Mouse (Mus musculus) kidney, adult 9 months (tissue): Measurements from ENCODE around the gene Tenm2.

ENCODE experiments used
- DNase-seq: peaks from one replicate; pipeline ENCODE4 v3.0.0; 2022

The Tenm2 gene

DNA sequence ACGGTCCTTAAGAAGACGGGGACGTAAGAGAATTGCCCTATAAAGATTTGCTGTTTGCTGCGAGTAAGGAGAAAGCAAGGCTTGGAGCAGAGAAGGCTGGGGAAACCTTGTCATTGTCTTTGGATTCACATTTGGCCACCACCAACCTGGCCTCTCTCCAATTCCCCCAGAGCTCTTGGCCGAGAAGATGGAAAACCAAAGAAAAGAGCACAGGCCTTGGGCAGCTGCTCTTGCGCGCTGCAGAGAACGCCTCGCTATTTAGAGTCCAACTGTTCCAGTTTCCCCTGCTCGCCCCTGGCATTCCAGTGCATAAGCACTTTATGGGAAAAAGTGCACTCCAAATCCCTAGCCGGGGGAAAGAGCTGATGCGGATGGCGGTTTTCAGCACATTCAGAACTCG lies 1139.5 kb downstream of the Tenm2 start:
- no peak for DNase-seq

DNA sequence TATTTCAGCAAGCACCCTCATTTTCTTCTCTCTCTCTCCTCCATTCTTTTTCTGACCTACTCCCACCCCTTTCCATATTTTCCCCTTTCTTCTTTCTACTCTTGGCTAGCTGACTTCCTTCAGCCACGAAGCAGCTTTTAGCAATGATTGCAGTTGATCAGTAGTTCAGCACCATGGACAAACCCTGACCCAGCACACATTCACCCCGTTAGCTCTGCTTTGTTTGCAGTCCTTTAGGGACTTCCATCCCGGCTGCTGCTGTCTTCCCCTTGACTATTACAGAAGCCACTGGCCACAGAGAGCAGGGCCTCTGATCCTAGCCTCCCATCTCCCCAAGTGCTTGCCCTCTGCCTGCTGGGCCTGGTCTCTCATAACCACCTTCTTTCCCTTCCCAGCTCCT lies 1145.6 kb downstream of the Tenm2 start:
- DNase-seq, result no peak

DNA sequence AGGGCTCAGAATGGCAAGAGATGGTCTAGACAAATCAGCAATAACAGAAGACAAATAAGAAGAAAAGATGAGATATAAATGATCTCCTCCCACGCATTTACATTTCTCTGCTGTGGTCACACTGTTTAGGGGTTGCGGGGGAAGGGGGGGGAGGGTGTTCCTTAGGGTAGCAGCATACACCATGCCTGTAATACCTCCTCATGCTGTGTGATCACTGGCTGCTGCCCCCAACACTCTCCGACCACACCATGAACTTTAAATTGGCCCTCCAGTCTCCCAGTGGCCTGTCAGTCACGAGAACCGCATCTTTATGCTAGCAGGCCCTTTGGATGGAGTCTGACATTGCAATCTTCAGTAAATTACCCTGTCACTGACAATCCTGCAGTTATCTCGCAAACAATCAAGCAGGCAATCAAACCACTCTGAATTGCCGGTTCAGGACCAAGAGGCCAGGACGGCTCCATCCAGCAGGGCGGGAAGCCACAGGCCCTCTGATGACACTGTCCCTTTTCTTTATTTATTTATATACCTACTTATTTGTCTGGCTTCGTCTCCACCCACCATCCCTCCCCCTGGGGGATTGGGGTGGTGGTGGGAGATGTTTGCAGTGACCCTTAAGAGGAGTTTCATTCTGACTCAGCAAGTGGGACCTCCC lies 1154.2 kb downstream of the Tenm2 start:
- no peak for DNase-seq

DNA sequence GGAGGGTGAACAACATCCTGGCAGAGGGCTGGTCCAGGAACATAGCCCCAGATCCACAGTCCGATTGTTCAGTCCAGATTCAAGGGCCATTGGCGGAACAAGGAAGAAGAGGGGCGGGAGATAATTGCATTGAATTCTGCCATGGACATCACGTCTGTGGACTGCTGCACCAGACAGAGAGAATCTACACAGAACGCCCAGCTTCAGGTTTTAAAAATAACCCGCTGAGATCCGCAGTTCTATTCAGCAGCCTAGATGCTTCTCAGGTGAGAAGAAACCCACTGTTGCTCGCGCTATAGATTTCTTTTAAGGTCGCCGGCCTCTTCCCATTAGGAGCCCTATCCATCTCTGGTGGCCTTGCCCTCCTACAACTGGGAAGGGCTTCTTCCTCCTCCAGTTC lies 1155.0 kb downstream of the Tenm2 start:
- DNase-seq, result no peak

DNA sequence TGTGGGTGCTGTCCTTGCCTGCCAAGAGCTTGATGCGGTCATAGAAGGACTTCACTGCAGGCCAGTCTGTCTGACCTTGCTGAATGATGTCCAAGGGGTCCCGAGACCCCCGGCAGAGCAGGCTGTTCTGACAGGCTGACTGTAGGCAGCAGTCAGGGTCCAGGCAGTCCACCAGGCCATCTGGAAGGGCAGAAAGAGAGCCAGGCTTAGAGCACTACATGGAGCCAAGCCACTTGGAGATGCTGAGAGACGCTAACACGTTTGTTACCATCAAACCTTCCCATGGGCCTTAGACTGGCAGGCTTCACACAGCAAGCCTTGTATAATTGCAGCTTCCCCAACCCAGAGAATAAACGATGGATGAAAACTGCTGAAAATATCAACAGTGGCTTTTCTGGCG lies 1157.4 kb downstream of the Tenm2 start:
- no peak for DNase-seq

DNA sequence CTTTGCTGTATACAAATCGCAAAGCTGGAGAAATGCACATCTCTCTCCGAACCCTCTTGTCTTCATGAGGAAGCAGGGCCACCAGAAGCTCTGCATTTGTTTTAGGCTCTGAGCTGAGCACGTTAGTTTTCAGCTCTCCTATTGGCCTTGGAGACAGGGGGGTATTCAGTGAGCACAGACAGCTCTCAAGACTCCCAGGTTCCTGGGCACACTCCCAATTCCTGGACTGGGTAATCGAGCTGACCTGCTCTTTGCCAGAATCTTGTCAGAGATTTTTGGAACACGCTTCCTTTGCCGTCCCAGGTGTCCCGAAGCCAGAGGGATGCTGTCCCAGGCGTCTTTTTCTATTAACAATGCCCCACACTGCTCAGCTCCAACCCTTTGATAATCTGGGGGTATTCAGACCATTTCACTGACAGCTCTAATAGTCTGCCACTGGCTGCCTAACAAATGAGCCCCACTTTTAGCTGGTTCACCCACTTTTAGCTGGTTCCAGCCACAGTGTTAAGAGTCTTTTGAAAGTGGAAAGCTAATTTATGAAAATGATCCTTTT lies 1161.7 kb downstream of the Tenm2 start:
- no peak for DNase-seq

DNA sequence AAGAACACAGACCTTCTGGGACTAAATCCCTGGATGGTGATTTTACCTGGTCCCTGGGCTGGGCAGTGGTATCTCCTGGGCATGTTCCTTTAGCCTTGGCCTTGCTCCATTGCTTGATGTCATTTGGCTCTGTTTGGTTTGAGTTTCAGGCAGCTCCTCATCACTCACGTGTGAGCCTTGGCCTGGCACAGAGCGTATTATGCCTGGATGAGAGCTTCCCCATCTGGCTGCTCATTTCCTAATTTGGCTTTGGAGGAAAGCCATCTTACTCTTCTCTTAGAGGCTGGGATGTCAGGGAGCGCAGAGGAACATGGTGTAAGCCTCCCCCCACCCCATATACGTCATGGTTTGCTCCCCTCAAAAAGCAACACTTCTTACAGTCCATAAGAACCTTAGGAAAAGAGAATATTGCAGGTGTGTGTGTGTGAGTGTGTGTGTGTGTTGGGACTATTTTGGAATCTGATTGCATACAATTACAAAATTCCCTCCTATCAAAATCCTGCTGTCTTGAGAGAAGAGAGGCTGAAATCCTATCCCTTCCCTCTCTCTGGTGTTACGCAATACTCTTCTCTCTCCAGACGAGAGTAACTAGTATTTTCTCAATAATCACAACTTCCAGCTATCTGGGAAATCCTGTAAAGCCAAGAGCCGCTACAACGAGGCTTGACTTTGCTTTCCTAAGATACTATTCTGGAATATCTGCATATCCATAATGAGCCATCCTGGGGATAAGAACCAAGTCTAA lies 1162.5 kb downstream of the Tenm2 start:
- DNase-seq, result no peak

DNA sequence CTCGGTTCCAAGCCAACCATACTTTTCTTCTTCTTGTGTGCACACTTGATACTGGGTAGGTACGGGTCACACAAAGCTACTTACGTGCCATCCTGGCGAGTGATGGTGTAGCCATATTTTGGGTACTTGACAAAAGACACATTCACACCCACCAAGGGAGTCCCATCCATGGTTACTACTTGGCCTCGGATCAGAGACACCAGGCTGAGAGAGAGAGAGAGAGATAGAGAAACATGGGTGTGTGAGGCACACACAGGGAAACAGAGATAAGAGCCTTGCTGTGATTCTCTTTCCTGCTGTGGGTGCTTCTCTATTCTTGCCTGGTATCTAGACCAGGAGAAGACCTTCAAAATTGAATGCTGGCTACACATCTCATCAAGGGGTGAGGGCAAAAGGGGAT lies 1163.1 kb downstream of the Tenm2 start:
- no peak for DNase-seq

DNA sequence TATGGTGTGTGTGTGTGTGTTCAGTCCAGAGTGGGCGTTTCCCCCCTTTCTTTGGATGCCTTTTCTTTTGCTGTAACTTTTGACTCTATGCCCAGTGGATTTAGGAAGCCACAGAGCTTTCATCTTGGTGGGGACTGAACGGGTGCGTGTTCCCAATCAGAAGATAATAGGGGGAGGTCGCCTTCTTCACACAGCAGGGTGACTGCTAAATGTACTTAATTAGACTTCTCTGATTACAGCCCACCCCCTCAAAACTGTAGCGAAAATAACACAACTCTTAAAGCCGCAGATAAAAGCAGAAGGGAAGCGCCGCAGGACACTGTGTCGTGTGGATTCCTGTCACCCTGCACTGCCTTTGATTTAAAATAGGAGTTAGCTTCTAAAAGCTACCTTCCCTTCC lies 1163.7 kb downstream of the Tenm2 start:
- no peak for DNase-seq

DNA sequence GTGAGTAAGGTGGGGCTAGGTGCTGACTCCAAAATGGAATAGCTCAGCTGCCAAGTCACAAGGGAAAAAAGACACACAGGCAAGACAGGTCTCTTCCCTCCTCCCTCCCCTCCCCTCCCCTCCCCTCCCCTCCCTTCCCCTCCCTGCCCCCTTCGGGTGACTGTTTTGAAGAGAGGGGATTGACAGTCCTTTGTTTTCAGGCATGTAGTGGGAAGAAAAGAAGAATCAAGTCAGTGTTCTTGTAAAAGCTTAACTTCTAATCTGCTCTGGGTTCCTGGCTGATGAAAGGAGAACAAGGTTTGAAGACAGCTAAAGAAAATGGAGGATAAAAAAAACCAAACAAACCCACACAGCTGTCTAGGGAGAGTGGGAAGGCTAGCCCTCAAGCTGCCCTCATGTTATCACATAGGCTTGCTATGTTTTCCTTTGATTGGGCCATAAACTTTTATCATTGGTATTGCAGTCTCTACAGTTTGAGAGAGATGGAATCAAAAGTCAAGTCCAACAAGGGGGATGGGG lies 1176.4 kb downstream of the Tenm2 start:
- DNase-seq, result no peak

DNA sequence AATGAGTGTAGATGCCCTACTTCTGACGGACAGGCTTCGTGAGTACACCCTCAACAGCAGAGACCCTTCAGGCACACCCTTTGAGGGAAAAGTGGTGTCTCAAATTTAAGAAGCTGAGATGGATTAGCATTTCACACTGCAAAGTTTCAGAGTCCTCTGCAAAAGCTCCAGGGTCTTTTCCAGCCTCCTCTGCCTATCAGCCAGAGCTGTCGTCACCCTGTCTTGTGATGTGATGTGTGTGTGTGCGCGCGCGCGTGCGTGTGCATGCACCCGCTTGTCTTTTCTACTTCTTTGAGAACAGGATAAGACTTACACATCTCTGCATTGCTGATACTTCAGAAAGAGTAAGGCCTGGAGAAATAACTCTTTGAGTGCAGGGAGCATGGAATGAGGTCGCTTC lies 1179.2 kb downstream of the Tenm2 start:
- no peak for DNase-seq

DNA sequence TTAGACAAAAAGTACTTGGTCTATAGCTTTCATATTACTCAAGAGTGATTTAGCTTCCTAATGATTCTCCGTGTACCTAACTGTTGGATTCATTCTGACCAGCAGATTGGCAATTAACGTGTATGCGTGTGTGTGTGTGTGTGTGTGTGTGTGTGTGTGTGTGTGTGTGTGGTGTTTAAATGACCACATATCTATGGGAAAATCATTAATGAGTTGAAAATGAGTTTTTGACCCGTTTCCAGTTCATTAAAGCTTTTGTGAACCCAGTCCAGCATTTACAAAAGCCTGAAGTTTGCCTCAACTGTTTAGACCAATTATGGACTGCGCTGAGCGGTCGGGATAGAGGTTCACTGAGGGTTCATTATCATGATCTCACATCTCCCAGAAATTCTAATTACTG lies 1181.4 kb downstream of the Tenm2 start:
- DNase-seq, result no peak

DNA sequence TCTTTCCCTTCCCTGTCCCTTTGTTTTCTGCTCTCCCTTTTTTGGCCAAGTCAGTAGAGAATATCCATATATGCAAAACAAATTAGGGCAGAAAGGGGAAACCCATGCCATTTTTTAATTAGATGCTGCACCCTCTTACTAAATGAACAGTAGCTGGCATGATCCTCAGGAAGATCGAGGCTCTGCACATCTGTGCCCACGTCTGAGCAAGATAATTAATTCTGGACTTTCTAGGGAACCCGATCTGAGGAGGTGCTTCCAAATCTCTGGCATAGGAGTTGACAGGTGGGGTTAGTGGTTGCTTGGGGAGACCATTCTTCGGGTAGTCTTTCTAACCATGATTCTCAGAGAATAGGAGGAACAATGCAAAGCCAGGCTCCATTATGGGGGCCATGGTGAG lies 1182.3 kb downstream of the Tenm2 start:
- no peak for DNase-seq

DNA sequence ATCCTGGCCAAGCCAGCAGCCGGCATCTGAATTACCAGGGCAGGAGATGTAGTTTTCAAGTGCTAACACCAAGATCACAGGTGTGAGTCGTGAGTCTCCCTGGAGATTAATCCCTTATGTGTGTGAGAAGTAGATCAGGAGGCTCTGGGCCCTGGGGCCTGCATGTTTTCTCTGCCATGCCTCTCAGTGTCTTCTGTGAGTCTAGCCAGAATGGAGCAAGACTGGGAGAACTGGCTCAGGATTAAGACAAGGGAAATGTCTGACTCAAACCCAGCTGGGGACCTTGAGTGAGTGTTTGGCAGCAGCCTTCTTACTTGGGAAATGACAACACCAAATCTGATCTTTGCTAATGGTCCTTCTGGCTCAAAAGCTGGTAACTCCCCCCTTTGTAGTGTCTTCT lies 1183.2 kb downstream of the Tenm2 start:
- DNase-seq, result no peak

DNA sequence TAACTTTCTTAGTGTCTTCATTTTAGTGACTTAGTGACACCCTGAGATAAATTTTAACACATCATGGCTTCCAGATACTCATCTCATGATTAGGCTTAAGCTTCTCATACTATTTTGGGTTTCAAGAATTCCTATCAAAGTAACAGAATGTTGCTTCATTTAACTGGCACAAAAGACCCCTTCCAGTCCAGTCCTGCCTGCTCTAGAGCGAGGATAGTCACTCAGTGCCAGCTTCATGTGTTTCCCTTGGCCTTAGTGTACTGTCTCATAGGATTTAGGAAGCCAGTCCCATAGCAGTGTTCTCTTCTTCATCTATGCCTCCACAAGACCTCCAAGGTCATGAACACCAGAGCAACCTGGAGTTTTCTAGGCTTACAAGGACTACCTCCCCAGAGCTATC lies 1183.7 kb downstream of the Tenm2 start:
- DNase-seq, result no peak

DNA sequence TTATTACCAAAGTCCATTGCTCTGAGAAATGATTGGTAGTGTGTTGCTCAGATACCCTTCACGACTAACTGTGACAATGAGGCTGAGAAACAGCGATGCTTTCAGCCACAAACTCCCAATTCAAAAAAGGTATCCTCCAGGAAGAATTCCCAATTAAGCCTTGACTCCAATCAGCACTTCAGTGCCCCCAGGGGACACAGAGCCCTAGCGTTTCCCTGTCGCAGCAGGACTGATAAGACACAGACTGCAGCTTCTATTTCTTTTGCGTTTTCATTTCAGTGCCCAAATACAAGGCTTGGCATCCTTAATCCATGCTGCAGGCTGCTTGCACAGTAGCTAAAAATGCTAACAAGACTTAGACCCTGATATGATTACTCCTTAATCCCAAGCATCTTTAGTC lies 1186.2 kb downstream of the Tenm2 start:
- DNase-seq, result no peak

DNA sequence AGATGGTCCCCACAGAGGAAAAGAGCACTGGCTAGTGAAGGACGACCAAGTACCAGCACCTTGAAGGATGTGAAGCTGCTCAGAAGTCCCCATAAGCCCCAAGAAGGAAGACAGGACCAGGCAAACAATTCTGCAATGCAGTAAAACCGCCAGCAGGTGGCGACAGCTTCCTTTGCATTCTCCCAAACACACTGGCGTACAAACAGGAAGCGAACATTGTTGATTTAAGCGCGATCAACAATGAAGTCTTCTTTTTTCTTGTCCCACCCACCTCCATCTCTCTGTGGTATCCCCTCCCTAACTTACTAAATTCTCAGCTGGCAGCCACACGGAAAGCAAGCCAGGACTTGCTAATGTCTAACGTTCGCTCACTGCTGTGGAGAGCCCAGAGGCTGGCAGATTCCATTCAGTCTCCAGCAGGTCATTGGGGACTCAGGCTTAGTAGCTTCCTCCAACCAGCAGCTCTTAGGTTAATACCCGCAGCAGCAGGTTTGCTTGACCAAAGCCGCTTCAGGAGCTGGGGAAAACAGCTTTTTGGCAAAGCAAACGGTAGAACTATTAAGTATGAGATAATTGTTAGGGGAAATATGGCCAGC lies 1190.0 kb downstream of the Tenm2 start:
- peak; percentile 78 for DNase-seq

DNA sequence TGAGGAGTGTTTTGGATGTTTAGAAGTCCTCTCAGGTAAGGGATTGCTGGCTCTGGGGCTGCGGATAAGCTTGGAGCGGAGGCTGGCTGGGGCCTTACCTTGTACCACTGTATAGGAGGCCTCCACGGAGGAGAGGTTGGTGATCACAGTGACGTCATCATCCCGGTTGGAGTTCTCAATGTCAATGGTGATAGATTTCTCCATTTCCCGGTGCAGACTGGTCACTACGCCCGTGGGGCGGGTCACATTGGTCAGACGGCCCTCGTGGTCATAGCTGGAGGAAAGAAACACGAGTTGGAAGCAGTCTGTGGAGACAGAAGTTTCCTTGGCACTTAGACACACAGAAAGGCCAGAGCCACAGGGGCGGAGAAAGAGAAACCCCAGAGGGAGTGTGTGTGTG lies 1194.4 kb downstream of the Tenm2 start:
- no peak for DNase-seq

DNA sequence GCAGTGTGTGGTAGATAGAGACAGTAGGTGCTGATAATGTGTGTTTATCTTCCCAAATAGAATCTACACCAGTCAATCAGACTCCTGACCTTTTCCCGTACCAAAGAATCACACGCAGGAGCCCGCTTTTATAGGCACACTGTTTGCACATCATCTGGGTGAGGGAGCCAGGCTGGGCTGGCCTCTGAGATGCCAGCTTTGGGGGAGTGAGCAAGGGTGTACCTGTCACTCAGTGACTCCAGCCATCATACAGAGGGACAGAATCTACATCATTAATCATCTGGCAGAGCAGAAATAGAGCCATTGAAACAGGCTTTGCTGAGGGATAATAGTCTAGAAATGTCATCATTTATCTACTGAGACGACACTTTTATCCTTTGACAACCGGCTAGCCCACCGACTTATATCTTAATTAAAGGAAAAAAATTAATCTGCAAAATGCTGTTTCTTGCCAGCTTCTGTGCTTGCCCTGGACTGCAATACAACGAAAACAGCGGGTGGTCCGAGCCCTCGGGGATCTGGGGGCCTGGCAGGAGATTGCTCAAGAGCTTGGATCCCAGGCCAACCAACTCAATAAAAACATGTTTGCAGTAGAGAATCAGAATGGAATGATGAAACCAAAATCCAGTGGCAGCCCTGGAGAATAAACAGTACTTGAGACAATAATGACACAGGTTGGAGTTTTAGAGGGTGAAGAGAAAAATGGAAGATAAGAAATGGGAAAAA lies 1195.1 kb downstream of the Tenm2 start:
- DNase-seq, result no peak

DNA sequence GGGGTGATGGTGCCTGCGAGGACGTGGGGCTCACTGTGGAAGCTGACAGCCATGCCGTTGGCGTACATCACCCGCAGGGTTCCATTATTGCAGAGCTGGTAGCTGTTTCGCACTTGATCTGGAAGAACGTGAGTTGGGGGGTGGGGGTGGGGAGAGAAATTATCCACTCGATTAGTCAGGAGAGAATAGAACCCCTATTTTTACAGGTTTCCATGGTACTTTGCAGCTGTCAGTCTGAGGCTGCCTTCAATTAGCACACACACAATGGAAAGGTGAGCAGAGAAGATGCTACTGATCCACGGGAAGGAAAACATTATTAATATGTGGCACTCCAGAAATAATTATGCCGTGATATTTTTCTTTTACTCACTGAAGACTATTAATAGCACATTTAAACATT lies 1195.9 kb downstream of the Tenm2 start:
- DNase-seq, result no peak

DNA sequence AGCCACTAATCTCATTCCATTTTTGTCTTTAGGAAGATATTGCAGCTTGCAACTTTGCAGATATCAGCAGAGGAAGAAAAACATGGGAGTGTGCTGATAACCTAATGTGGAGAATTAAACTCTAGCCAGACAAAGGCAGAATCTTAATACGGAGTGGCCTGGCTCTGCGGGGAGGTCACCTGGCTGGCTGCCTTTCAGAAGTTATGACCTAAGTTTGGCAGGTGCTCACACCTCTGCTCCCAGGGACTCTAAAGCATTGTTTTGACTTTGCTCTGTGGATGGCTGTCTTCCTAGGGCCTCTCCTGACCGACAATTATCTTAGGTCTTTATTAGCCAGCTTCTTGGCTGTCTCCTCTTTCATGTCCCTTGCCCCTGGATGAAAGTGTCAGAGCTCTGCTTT lies 1197.4 kb downstream of the Tenm2 start:
- DNase-seq, result no peak

DNA sequence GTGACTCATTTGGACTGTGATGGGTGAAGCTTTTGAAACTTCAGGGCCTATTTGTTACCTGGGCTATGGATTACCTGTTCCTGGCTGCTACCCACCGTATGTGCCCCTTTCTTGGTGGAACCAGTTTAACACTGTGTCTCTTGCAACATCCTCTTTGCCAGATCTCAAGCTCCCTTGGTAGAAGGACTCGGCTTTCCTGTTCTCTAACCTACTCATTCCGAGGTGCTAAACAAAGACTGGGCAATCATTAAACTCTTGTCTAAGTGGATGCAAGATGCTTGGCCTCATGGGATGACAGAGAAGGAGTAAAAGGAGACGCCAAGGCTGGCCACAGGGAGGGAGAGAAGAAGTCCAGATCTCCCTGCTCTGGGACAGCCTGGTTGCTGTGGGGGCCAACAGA lies 1198.5 kb downstream of the Tenm2 start:
- DNase-seq, result no peak

DNA sequence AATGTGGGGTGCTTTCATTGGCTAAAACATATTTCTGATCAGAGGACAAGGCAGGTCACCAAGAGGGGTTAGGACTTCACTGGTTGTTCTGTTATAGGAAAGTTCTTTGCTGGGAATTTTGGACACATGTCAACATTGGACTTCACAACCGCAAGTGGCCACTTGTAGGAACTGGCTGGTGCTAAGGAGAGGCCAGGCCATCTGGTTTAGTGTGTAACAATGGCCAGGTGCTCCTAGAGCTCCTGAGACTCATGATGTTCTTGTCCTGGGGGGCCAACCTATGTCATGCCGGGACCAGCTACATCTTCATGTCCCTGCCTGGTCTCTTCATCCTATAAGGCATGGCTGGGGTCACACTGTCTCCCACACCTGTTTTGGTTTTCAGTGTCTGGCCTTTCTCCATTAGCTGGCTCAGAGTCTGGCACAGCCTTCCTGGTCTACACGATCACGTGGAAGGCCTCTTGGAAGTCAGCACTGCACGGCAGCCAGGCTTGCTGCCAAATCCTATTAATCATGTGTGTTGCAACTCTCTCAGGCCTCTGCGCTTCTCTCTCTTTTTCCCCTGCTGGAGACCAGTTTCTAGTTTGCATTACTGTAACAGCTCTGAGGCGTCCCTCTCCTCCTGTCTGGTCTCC lies 1199.6 kb downstream of the Tenm2 start:
- peak; percentile 94 for DNase-seq
